Mouse (Mus musculus): ENCODE results near the gene Mat2b.

- TF ChIP-seq GATA1 (IDR thresholded peaks at IDR 0.05; ENCODE audit: borderline replicate concordance, low read length) = no peak
- no peak for TF ChIP-seq CTCF (IDR thresholded peaks at IDR 0.05; ENCODE audit: low read depth, low read length)
- TF ChIP-seq POLR2AphosphoS5 (IDR thresholded peaks at IDR 0.05; ENCODE audit: insufficient replicate concordance, low read depth, low read length) = no peak
- no peak for TF ChIP-seq TAL1 (conservative IDR thresholded peaks at IDR 0.05; ENCODE audit: low read depth, low read length)
Measured at GRCm38 (mm10) chr11:40675014-40675730, 19.8 kb downstream of the Mat2b start.
